Mouse (Mus musculus) neural tube, embryonic 15.5 days (tissue): ENCODE results near the gene Myo18b. TPM values are rescaled to one million over a fixed set of nuclear protein-coding genes. Genes with fewer than 3 reads are reported as not detected.

Experiments
- ATAC-seq: fragments of 200-750 bp; cut with Nextera tagmentation; 2 replicates; pipeline ENCODE4 v1.8.0; 2017; ENCODE audit warnings: mild to moderate bottlenecking, moderate TSS enrichment, moderate library complexity; ENCODE audit not compliant: low FRiP score
- H3K27ac ChIP-seq: fragments of 300-500 bp; sonication (generic); replicated peaks from 2 replicates; pipeline ENCODE4 v1.5.1; 2015; ENCODE audit warnings: mild to moderate bottlenecking, inconsistent platforms
- H3K27me3 ChIP-seq: fragments of 300-500 bp; sonication (generic); replicated peaks from 2 replicates; pipeline ENCODE4 v1.6.1; 2015; ENCODE audit warnings: inconsistent platforms
- H3K36me3 ChIP-seq: fragments of 300-500 bp; sonication (generic); 2 replicates; pipeline ENCODE4 v1.6.1; 2015; ENCODE audit warnings: inconsistent platforms
- H3K4me1 ChIP-seq: fragments of 300-500 bp; sonication (generic); 2 replicates; pipeline ENCODE4 v1.6.1; 2015; ENCODE audit warnings: inconsistent platforms
- H3K4me2 ChIP-seq: fragments of 300-500 bp; sonication (generic); 2 replicates; pipeline ENCODE4 v1.6.1; 2015; ENCODE audit warnings: inconsistent platforms, mild to moderate bottlenecking, moderate library complexity
- H3K4me3 ChIP-seq: fragments of 300-500 bp; sonication (generic); replicated peaks from 2 replicates; pipeline ENCODE4 v1.5.1; 2015; ENCODE audit warnings: mild to moderate bottlenecking, inconsistent platforms
- H3K9ac ChIP-seq: fragments of 300-500 bp; sonication (generic); replicated peaks from 2 replicates; pipeline ENCODE4 v1.6.1; 2015; ENCODE audit warnings: mild to moderate bottlenecking, inconsistent platforms
- H3K9me3 ChIP-seq: fragments of 300-500 bp; sonication (generic); replicated peaks from 2 replicates; pipeline ENCODE4 v1.6.1; 2016; ENCODE audit warnings: inconsistent platforms
- WGBS: fragments of 180-500 bp; shearing (Covaris S2); methylation state at CpG from one replicate; pipeline ENCODE4 v1.1.7; 2015; ENCODE audit warnings: mixed read lengths; 5-methylcytosine and 5-hydroxymethylcytosine counted together
- polyA plus RNA-seq: library from polyadenylated mRNA; unstranded; fragments of >200 nt; fragmentation: Nextera tagmentation; extraction: Ambion mirVana; gene quantifications from 2 replicates; pipeline ENCODE4 v1.2.1, GENCODE M21; 2015

Gene Myo18b
- 1.3 and 1.8 TPM in 2 replicates for polyA plus RNA-seq

DNA sequence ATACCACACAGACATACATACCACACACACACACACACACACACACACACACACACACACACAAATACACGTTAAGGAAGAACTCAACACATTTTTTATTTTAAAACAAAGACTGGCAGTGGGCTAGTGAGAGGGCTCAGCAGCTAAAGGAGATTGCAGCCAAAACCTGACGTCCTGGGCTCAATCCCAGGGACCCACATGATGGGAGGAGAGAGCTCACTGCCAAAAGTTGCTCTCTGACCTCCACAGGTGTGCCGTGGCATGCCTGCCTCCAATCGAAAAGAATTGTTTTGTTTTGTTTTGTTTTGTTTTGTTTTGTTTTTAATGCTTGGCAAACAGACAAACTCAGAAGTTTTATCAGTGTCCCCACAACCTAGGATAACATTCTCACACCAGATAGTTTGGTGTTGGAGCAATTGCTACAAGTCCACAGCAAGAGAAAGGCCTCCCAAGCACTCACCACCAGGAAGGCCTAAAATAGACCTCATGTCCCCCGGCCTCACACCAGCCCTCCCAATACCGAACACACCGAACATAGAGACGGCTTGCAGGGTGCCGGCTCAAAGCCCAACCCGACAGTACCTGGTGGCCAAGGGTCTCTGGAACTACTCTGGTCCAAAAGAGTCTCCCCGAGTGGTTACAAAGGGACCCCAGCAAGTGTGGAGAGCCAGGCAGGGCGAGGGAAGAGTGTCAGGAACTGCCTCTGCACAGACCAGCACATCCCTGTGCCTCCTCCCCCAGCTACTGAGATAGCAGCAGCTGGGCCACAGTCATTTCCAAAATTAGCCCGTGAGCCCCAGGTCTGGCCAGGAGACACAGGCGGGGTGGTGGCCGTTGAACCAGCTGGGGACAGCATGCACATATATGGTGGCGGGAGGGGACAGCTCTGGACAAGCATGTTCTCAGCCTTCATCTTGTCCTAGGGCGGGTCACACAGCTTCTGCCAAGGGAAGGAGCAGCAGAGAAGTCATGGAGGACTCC, at the start of gene Myo18b:
Gene Myo18b, minus strand, starts transcription at position 689 of the 981 bp plus-strand sequence.
- H3K36me3 ChIP-seq = no peaks in the 10 kb centered on the region
- no peaks in the 10 kb centered on the region for H3K4me1 ChIP-seq
- no peak within 1 kb of the TSS for H3K27ac ChIP-seq
- no peak within 1 kb of the TSS for H3K9ac ChIP-seq
- H3K9me3 ChIP-seq = 0 out of 2 replicates have a peak, but pooled peaks cover 3% of the 10 kb centered on the region
- WGBS = 84% methylated on average over 17 of the region's 17 CpGs
- no peak within 1 kb of the TSS for H3K4me3 ChIP-seq
- H3K27me3 ChIP-seq = no peaks in the 10 kb centered on the region
- no peak for ATAC-seq
- no peak within 1 kb of the TSS for H3K4me2 ChIP-seq

DNA sequence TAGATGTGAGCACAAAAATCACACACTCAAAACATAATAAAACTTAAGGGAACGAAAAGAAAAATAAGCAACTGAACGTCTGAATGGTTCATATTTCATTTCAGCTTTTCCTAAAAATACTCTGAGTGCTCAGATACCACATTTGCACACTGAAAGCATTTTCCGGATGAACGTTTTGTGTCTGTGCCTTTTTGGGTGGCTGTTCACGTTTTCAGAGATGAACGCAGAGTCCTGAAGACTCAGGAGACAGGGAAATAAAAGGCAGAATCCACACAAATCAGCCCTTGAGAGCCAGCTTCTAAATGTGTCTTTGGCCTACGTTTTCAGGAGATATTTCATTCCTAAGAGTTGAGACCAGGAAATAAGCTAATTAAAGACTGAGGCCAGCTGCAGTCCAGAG, 49.8 kb upstream of the Myo18b start:
- H3K36me3 ChIP-seq = peaks cover 8% of the 10 kb centered on the region; the same call in 1 of the 2 replicates
- ATAC-seq = no peak
- H3K9me3 ChIP-seq = no peaks in the 10 kb centered on the region
- no peaks in the 10 kb centered on the region for H3K27me3 ChIP-seq
- no peak overlapping the region for H3K9ac ChIP-seq
- no peak overlapping the region for H3K4me3 ChIP-seq
- no peak overlapping the region for H3K4me2 ChIP-seq
- H3K27ac ChIP-seq = no peak overlapping the region
- no peaks in the 10 kb centered on the region for H3K4me1 ChIP-seq
- 72% methylated on average over 7 of the region's 7 CpGs for WGBS

DNA sequence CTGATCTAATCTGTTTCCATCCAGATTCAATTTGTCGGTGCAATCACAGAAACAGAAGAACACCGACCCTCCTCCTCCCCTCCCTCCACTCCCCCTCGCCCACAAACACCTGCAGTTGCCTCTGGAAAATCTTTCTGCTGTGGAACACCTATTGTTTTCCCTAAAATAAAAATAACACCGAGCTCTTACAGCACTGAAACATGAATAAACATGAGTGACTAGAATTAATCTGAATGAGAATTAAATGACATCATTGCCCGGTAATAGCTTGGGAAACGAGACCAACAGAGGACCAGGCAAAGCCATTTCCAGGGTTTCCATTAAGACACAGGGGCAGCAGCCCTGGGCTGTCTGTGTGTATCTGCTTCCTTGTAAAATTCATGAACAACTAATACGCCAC, 46.1 kb upstream of the Myo18b start:
- no peaks in the 10 kb centered on the region for H3K4me1 ChIP-seq
- H3K36me3 ChIP-seq = peaks cover 8% of the 10 kb centered on the region; the same call in 1 of the 2 replicates
- no peaks in the 10 kb centered on the region for H3K27me3 ChIP-seq
- H3K9ac ChIP-seq = no peak overlapping the region
- H3K4me3 ChIP-seq = no peak overlapping the region
- no peak for ATAC-seq
- no peak overlapping the region for H3K27ac ChIP-seq
- no peak overlapping the region for H3K4me2 ChIP-seq
- no peaks in the 10 kb centered on the region for H3K9me3 ChIP-seq
- 40% methylated on average over 7 of the region's 7 CpGs for WGBS

DNA sequence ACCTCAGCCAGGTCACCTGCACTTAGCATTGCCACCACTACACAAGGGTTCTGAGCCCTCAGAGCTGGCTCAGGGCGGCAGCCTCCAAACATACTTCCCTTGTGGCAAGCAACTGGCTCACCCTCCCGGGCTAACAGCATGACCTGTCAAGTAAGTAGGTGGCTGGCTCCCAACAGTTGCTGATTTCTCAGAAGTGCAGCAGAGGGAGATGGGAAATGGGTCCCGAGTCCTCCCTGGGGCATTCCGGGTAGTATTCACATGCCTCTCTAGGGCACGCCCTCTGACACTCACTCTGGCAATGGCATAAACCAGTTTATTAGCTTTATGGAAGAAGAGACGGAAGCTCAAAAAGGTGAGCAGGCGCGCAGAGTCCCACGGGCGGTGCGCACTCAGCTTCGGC, 44.8 kb upstream of the Myo18b start:
- 96% methylated on average over 12 of the region's 12 CpGs for WGBS
- Histone ChIP-seq H3K9me3 (no peaks in the 10 kb centered on the region), H3K27ac (no peak overlapping the region), H3K27me3 (no peaks in the 10 kb centered on the region), H3K4me3 (no peak overlapping the region), H3K36me3 (peaks cover 3% of the 10 kb centered on the region), H3K4me1 (no peaks in the 10 kb centered on the region), H3K9ac (no peak overlapping the region), H3K4me2 (no peak overlapping the region)
- no peak for ATAC-seq

DNA sequence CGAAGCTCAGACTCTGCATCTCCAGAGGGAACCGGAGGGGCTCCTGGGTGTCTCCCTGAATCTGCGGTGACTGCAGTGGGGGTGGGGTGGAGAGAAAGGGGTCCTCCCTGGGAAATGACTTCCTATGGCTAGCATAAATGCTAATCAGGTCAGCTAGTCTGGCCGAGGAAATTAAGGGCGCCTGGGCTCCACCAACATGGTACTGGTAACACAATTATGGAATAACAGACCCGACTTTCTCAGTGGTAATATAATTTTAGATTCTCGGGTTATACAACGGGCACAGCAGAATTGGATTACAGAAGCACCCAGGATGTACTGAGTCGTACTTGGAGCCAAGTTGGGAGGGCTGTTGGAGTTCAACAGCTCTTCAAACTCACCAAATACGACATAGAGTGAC, 40.5 kb upstream of the Myo18b start:
- 81% methylated on average over 10 of the region's 10 CpGs for WGBS
- no peaks in the 10 kb centered on the region for H3K27me3 ChIP-seq
- H3K36me3 ChIP-seq = peaks cover 3% of the 10 kb centered on the region
- H3K9ac ChIP-seq = no peak overlapping the region
- no peak overlapping the region for H3K4me2 ChIP-seq
- no peaks in the 10 kb centered on the region for H3K9me3 ChIP-seq
- H3K27ac ChIP-seq = no peak overlapping the region
- no peak overlapping the region for H3K4me3 ChIP-seq
- H3K4me1 ChIP-seq = peaks cover 6% of the 10 kb centered on the region; the same call in 1 of the 2 replicates
- ATAC-seq = no peak

DNA sequence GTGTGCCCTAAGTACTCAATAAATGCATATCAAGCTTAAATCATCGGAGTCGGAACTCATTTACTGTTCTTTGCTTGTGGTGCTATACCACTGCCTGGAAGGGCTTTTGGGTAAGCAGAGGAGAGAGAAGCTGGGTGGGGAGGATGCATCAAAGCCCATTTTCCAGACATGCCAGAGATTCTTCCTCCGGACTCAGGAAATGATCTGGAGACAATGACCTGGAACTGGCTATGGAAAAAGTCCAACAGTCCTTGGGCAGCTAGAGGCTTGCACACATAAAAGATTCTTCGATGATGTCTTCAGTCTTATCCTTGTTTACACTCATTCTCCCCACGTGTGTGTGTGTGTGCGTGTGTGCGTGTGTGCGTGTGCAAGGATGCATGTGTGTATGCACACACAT, 39.3 kb upstream of the Myo18b start:
- Histone ChIP-seq H3K9me3 (no peaks in the 10 kb centered on the region), H3K4me1 (peaks cover 6% of the 10 kb centered on the region; the same call in 1 of the 2 replicates), H3K9ac (no peak overlapping the region), H3K4me2 (no peak overlapping the region), H3K4me3 (no peak overlapping the region), H3K27ac (no peak overlapping the region), H3K36me3 (no peaks in the 10 kb centered on the region; the same call in 1 of the 2 replicates), H3K27me3 (no peaks in the 10 kb centered on the region)
- WGBS = 86% methylated on average over 8 of the region's 8 CpGs
- ATAC-seq = no peak

DNA sequence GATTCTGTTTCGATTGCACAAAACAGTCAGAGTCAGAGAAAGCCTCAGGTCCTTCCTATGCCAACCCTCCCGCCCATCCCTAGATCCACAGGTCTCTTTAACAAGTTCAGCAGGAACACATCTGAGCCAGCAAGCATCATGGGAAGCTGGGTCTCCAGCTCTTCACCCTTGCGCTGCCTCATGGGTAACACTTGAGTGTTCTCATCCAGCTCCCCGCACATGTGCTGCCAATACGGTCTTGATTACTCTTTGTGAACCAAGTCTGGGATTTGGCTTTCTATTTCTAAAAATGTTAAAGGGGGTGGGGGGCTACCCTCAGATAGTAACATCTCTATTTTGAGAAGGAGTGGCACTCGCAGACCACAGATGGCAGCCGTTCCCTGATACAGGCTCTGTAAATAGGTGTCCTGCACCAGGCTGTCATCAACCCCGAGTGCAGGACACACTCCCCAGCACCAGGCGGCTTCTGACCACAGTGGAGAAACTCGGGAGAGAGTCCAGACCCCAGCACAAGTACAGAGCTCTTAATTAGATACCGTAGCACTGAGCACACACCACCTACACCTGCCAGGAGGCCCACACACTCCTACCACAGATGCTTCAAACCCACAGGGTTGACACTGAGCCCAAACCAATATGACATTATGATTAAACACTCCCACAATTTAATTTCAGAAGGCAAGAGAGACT, 36.9 kb upstream of the Myo18b start:
- Histone ChIP-seq H3K9me3 (no peaks in the 10 kb centered on the region), H3K27ac (no peak overlapping the region), H3K27me3 (no peaks in the 10 kb centered on the region), H3K36me3 (peaks cover 5% of the 10 kb centered on the region; the same call in 1 of the 2 replicates), H3K4me3 (no peak overlapping the region), H3K4me2 (no peak overlapping the region), H3K9ac (no peak overlapping the region), H3K4me1 (peaks cover 7% of the 10 kb centered on the region; the same call in 1 of the 2 replicates)
- WGBS = 78% methylated on average over 11 of the region's 11 CpGs
- no peak for ATAC-seq

DNA sequence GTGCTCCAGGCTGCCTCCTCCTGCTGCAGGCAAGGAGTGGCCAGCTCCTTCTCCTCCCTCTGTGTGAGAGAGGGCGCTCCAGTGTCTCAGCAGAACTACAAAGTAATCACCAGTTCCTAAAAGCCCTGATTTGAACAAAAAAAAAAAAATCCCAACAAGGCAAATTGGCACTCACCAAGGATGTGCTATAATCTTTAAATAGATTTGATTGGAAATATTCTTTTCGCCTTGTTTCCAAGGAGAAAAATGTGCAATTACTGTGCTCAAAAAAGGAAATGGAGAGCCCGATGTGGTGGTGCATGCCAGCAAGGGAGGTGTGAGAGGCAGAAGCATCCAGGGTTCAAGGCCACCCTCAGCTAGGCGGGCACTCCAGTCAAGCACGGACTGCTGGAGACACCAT, 35.7 kb upstream of the Myo18b start:
- Histone ChIP-seq H3K4me3 (no peak overlapping the region), H3K27ac (no peak overlapping the region), H3K27me3 (no peaks in the 10 kb centered on the region), H3K9me3 (no peaks in the 10 kb centered on the region), H3K4me1 (peaks cover 7% of the 10 kb centered on the region; the same call in 1 of the 2 replicates), H3K36me3 (peaks cover 5% of the 10 kb centered on the region; the same call in 1 of the 2 replicates), H3K9ac (no peak overlapping the region), H3K4me2 (no peak overlapping the region)
- no peak for ATAC-seq
- 79% methylated on average over 5 of the region's 5 CpGs for WGBS

DNA sequence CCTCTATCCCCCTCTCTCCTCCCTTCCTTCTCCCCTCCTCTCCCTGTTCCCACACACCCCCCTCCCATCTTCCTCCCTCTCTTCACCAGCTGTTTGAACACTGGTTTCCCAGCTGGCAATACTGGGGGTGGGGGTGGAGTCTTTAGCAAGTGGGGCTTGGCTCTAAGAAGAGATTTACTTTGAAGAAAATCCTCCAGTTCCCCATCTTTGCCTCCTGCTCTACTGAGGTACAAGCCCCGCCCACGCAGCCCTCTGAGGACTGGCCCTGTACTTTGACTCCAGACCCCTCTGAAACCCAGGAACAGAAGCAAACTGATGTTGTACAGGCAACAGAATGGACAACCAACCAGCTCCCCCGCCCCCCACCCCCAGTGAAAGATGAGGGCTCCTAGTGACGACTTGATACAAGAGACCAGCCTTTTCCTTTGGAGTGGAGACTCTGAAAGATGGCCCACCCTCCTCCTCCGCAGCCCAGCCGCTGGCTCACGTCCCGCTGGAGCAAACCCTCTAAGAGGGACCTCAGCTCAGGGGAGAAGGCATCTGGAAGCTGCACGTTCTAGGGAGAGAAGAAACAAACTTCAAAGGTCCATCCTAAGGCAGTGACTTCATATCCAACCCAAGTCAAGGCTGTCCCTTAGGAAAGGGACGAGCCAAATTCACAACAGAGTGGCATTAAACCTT, 32.2 kb upstream of the Myo18b start:
- 52% methylated on average over 10 of the region's 10 CpGs for WGBS
- ATAC-seq = no peak

DNA sequence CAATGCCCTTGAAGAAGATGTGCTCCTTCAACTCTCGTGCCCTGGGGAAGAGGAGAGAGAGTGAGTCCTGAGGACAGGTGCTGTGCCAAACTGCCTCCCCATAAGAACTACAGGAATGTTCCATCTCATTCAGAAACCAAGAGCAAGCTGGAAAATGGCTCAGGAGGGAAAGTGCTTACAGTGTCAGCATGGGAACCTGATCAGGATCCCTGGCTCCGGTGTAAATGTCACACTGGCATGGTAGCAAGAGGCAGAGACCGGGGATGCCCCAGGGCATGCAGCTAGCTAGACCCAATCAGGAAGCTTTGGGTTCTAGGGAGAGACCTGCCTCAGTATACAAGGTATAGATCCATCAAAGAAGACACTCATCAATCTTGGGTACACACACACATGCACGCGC, 29.3 kb upstream of the Myo18b start:
- no peak overlapping the region for H3K4me2 ChIP-seq
- 0 out of 2 replicates have a peak, but pooled peaks cover 5% of the 10 kb centered on the region for H3K36me3 ChIP-seq
- 97% methylated on average over 5 of the region's 5 CpGs for WGBS
- no peak overlapping the region for H3K9ac ChIP-seq
- H3K27ac ChIP-seq = no peak overlapping the region
- no peaks in the 10 kb centered on the region for H3K9me3 ChIP-seq
- H3K4me1 ChIP-seq = 0 out of 2 replicates have a peak, but pooled peaks cover 2% of the 10 kb centered on the region
- no peak for ATAC-seq
- H3K27me3 ChIP-seq = no peaks in the 10 kb centered on the region
- H3K4me3 ChIP-seq = no peak overlapping the region

More for the DNA sequence above, 32.2 kb upstream of the Myo18b start:
- H3K27ac ChIP-seq = no peak overlapping the region
- H3K4me1 ChIP-seq = 0 out of 2 replicates have a peak, but pooled peaks cover 2% of the 10 kb centered on the region
- H3K27me3 ChIP-seq = no peaks in the 10 kb centered on the region
- no peaks in the 10 kb centered on the region for H3K9me3 ChIP-seq
- no peak overlapping the region for H3K9ac ChIP-seq
- no peak overlapping the region for H3K4me3 ChIP-seq
- H3K36me3 ChIP-seq = 0 out of 2 replicates have a peak, but pooled peaks cover 5% of the 10 kb centered on the region
- H3K4me2 ChIP-seq = no peak overlapping the region

DNA sequence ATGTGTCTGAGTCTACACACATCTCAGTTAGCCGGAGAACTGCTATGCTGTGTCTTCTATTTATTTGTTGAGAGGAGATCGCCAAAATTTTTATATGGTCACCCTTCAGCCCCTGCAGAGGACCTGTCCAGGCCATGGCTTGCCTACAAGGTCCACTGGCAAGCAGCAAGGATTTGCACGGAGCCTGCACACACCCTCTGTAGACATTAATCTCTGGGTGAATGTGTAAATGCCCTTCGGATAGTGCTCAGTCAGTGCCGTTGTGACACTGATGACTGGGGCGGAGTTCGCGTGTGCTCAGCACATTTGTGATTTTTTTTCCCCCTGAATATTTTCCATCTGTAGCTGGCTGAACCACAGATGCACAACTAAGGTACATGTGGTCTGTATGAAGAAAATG, 28.6 kb upstream of the Myo18b start:
- WGBS = 90% methylated on average over 8 of the region's 8 CpGs
- Histone ChIP-seq H3K4me1 (0 out of 2 replicates have a peak, but pooled peaks cover 2% of the 10 kb centered on the region), H3K36me3 (0 out of 2 replicates have a peak, but pooled peaks cover 5% of the 10 kb centered on the region), H3K4me3 (no peak overlapping the region), H3K9me3 (no peaks in the 10 kb centered on the region), H3K4me2 (no peak overlapping the region), H3K27me3 (no peaks in the 10 kb centered on the region), H3K9ac (no peak overlapping the region), H3K27ac (no peak overlapping the region)
- no peak for ATAC-seq
